Mouse (Mus musculus) liver, postnatal 0 days (tissue): Measurements from ENCODE around the gene Farsa.

Source experiments
- CTCF ChIP-seq: sonication (generic); IDR thresholded peaks from 2 replicates; pipeline ENCODE4 v1.5.1; 2016; ENCODE audit warnings: antibody characterized with exemption, low read depth
- EP300 ChIP-seq: IDR thresholded peaks from 2 replicates; pipeline ENCODE4 v1.6.1; 2016; ENCODE audit warnings: antibody characterized with exemption, low read depth, mild to moderate bottlenecking

GRCm38 (mm10) chr8:84832034-84832717 lies 24.6 kb upstream of the Farsa start:
- TF ChIP-seq EP300 (no peak), CTCF (no peak)
